Mouse (Mus musculus) hindlimb bud, embryonic 11.5 days (tissue): ENCODE data around the gene Ntrk1.

ENCODE experiments used
- DNase-seq: peaks from one replicate; pipeline ENCODE4 v3.0.0-alpha.2; 2012; ENCODE audit warnings: low read depth, low spot score; ENCODE audit errors: extremely low spot score

The Ntrk1 gene

DNA sequence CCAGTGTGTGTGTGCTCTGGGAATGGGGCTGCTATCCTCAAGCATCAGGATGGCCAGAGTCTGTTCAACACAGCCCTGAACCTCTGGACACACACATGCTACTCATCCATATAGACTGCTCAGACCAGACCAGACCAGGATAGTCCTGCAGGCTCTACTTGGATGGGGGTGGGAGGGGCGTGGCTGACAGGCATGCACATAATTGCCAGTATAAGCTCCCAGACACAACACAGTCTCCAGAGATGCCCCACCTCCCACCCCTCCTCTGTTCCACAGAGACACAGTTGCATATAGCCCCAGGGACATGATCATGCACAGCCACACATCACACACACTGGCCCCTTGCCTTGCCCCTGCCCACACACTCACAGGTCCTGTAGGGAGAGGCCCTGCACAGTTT, 5.7 kb downstream of the Ntrk1 start:
- DNase-seq = no peak

DNA sequence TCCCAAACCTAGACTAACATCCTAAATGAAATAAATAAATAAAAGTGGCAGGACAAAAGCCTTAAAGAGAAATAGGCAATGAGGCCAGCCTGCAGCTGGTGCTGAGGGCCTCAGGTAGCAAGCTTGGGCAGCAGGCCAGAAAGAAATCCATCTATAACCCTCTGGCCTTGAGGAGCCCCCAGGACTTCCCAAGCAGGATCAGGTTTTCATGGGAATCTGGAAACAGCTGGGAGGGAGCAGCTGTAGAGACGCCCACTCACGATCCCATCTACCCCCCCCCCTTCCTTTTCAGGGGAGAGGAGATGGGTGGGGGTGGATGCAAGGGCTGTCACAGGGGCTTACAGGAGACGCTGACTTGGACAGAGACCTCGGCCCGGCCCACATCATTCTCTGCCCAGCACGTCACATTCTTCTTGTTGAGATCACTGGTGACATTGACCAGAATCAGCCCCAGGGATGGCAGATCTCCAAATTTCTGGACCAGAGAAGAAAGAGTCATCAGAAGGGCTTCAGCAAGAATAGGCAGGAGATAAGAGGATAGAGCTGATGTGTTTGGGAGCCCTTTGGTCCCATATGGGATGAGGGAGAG, 9.2 kb downstream of the Ntrk1 start:
- DNase-seq = no peak

DNA sequence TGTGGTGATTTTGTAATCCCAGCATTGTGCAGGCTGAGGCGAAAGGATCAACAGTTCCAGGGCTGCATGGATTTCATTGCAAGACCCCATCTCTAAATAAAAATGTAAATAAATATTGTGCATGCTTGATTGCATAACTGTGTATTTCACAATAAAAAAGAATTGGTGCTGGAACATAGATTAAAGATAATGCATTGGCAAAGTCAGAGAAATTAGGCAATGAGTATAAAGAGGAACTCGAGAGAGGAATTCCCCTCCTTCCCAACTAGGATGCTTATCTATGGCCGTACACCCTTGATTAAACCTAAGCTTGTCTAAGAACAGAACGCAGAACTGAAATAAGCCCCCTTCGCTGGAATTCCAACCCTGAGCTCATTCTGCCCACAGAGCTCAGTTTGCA, 9.8 kb downstream of the Ntrk1 start:
- DNase-seq = no peak

DNA sequence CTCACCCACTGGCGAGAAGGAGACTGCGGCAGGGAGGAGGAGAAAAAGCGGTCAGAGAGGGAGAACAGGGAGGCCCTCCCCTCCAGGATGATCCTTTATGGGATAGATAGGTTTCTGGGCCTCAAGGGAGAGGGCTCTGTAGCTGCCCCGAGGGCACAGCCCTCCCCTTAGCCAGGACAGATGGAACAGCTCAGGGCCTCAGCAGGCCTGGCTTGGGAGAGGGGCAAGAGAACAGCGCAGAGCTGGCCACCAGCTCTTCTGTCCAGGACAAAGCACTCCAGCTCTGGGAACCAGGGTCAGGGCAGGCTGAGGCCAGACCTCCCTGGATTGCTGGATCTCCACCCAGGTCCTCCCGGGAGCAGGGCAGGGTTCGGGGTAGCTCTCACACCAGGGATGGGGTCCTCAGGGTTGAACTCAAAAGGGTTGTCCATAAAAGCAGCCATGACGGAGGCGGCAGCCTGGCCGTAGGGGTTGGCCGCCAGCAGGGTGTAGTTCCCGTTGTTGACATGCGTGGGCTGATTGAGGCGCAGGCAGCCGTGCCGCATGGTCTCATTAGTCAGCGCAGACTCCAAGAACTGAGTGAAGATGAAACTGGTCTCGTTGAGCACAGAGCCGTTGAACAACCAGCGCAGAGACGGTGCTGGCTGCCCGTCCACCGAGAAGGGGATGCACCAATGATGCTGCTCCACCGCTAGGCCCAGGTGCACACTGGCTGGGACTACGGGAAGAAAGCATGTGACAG, 11.5 kb downstream of the Ntrk1 start:
- DNase-seq = no peak

DNA sequence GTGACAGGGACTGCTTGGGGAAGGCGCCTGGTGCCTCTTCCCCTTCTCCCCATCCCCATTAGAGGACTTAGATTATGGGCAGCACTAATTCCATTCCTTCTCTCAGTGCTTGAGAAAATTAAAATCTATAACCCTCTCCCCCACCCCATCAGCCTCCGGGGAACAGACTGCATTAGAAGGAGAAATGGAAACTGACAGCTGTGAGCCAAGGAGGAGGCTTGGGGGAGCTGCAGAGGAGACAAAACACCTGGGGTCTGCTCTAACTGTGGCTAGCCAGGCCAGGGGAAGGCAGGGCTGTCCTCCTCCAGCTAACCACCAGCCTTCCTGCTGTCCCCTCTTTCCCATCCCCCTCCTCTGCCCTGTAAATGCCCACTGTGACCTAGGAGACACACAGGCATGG, 15.9 kb downstream of the Ntrk1 start:
- no peak for DNase-seq

DNA sequence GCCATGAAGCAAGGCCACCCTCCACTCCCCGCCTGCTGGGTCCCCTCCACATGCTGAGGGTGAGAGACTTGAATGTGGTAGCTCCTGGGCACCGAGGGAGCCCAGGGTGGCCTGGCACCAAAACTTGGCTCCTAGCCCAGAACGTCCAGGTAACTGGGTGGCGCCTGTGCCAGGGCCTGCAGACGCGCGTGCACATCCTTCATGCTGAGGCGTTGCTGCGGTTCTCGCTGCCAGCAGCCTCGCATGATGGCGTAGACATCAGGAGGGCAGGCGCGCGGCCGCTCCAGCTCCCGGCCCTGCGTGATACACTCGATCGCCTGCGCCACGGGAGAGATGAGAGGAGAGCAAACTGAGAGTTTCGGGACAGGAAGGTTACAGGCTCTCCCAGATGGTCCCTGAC, 16.7 kb downstream of the Ntrk1 start:
- DNase-seq = no peak

DNA sequence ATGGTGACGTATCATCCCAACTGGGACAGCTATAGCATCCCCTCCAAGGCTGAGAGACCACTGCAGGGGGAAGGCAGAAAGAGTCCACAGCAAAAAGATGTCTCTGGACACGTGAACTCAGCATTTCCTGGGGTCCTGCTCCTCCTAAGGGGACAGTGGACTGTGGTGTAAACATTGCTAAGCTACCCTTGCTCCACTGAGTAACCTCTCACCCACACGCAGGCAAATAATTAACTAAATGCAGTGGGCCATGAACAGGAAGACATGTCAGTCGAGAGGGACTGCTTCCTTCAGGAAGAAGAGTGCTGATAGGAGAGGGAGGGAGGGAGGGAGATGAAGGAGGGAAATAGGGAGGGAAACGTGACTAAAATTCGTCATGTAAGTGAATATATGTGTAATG, 23.9 kb downstream of the Ntrk1 start:
- no peak for DNase-seq

DNA sequence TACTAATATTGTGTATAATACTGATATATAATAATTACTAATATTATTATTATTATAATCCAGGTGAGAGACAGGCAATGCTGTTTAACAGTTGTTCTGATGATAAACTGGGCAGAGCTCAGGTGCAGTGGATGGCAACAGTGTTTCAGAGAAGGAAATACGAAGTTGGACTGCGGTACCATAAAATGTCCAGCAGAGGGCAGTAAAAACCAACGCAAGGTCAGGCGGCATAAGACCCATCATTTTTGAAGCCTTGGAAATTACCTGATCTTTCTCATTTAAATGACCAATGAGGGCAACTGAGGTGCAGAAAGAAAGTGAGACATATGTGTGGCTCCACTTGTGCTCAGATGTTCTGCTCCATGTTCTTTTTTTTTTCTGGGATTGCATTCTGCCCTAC, 24.7 kb downstream of the Ntrk1 start:
- no peak for DNase-seq

DNA sequence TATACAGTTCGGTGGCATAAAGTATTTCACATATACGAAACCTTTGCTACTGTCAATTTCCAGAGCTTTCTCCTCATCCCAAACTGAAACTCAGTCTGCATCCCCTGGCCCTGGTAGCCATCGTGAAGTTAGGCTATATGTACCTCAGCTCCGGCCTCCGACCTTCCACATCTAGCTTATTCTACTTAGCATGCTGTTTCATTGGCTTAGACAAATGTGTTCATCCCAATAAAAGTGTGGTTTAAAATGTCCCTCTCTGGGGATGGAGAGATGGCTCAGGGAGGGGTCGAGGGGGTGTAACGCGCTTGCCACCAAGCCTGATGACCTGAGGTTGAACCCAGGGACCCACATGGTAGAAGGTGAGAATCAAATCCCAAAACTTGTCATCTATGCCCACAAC, 25.5 kb downstream of the Ntrk1 start:
- no peak for DNase-seq

DNA sequence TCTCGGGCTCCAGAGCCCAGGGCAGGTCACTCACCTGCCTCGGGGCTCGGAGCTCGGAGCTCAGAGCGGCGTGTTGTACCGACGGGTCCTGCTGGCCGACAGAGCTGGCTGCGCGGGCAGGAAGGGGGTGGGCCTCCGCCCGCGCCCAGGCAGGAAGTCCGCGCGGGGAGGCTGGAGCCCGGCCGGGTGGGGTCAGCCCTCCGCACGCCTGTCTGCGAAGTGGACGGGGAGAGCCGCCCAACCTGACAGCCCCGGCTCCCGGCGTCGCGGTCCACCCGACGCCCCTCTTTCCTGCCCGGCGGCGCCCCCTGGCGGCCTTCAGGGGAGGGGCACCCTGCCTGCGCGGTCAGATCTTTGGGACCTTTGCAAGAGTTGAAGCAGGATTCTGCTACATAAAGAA, 26.1 kb downstream of the Ntrk1 start:
- no peak for DNase-seq

DNA sequence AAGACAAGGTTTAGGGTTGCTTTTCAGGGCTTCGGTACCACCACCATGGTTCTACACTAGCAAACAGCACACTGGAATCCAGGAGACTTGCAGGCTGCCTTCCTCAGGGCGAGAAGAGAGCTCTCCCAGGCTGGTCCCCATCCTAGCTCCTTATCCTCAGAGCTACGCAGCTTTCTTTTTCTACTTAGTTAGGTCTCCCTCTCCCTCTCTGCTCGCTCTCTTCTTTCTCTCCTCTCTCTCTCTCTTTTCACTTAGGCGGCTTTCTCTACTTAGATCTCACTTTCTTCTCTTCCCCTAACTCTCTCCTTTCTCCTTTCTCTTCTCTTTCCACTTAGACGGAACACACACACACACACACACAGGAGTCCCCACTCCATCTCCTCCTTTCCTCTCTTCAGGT, 26.5 kb downstream of the Ntrk1 start:
- DNase-seq = no peak

DNA sequence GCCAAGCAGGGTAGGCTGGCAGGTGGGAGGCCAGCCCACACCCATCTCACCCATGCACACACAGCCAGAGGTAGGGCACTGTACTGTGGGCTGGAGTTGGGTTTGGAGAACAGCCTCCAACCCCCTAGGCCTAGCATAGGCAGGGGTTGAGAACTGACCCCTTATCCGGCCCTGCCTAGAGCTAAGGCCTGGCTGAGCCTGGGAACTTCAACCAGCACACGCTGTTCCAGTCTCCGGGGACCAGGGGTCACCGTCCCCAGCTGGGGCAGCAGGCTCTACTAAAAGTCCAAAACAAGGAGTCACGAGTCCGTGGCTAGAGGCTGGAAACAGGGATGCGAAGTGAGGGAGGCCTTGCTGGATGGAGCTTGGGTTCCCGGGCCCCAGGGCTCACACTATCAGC, 27.2 kb downstream of the Ntrk1 start:
- DNase-seq = no peak

DNA sequence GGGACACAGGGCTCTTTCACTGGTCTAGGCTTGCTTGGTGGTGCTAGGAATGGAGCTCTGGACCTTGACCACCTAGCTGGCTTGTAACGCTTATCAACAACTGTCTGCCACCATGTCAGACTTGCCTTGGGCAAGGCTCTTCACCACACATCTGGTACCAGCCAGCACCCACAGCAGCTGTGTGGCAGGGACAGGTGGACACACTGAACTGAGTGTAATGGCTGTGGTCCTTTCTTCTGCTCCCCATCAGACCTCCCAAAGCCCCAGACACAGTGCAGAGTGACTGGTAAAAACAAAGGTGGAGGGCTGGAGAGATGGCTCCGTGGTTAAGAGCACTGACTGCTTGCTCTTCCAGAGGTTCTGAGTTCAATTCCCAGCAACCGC, 28.7 kb downstream of the Ntrk1 start:
- no peak for DNase-seq

DNA sequence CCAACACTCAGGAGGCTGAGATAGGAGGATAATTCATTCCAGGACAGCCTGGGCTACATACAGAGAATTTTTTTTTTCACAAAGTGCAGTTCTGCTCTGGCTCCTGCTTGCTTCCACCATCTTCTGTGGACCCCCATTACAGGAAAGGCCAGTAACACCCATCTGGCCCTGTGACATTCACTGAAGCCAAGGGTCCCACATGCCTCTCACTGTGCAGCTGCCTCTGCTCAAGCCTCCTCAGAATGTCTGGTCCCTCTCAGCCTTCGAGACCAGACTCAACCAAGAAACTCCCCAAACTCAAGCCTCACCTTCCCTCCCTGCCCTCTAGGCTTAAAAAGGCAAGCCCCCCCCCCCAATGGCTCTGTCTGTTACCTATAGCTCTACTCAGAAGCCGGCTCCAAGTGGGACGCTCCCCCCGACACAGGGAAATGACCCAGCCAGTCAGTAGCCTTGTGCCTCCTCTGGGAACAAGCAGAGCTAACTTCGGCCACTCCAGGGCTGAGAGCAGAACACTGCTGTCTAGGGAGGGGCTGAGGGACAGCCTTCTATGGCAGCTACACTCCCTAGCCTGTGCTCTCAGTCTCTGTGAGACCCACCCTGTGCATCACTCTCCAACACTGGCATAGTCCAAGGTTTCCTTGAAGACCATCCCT, 29.2 kb downstream of the Ntrk1 start:
- DNase-seq = no peak

DNA sequence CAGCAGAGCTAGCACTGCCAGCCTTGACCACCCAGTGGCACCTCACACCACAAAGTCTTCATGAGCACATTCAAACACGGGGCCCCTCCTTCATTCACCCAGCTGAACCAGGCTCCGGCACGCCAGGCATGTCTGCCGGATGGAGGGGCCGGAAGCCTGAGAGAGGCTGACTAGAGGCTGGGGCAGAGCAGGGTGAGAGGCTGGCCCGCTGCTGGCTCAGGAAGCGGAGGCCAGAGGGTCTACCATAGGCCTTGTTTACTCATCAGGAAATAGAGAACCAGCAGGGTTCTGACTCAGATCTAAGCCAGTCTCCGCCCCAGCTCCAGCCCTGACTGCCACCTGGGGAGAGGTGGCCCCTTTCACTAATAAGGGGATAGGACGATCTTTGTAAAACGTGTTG, 29.9 kb downstream of the Ntrk1 start:
- DNase-seq = no peak

DNA sequence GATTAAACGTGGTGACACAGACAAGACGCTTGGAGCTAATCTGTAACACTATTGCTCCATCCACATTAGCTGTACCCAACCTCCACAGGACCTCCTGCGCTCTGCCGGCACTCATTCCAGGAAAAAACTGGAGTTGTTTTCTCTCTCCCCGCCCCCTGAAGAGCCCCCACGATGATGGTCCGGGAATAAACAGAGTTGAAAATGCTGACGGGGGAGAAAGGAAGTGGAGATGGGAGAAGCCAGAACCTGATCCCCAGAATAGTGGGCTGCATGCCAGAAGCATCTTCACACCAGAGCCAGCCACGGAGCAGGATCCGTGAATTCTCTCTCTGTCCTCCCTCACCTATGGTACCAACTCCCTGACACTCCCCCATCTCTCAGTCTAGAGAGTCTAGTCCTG, 30.5 kb downstream of the Ntrk1 start:
- DNase-seq = no peak

DNA sequence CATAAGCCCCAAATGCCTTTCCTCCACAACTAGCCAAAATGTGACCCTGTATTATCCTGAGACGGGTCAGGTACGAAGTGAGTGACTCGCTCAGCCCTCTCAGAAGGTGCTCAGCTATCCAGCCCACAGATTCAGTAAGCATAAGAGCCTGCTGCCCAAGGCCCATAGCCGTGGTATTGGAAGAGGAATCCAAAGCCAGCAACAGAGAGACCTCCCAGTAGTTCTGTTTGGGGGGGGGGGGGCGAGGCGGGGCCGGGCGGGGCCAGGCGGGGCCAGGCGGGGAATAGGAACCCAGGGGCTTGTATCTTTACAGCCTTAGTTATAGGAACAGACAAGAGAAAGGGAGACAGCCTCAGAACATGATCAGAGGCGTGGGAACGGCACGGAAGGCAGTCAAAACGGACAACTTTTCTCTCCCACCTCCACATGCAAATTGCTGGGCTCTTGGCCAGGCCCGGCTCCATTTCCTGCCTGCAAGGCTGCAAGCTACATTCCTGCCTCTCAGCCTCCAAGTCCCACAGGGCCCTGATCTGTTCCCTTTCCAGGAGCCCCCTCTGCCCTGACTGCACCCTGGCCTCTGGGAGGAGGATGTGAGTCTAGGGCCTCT, 31.2 kb downstream of the Ntrk1 start:
- no peak for DNase-seq

DNA sequence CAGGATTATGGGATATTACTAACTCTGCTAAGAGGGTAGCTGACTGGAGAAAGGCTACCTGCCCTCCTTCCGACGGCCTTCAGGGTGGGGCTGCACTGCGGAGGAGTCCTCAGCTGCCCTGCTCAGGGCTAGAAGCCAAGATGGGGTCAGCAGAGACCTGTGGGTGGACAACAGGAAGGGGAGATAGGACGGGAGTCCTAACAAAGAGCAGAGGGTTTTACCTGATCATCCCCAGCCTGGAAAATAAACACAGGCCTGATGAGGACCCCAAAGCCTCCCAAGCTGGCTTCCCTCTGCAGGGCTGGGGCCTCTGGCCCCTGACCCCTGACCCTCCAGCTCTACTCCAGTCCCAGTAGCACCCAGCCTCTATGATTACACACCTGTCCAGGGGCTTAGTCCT, 31.8 kb downstream of the Ntrk1 start:
- DNase-seq = no peak

DNA sequence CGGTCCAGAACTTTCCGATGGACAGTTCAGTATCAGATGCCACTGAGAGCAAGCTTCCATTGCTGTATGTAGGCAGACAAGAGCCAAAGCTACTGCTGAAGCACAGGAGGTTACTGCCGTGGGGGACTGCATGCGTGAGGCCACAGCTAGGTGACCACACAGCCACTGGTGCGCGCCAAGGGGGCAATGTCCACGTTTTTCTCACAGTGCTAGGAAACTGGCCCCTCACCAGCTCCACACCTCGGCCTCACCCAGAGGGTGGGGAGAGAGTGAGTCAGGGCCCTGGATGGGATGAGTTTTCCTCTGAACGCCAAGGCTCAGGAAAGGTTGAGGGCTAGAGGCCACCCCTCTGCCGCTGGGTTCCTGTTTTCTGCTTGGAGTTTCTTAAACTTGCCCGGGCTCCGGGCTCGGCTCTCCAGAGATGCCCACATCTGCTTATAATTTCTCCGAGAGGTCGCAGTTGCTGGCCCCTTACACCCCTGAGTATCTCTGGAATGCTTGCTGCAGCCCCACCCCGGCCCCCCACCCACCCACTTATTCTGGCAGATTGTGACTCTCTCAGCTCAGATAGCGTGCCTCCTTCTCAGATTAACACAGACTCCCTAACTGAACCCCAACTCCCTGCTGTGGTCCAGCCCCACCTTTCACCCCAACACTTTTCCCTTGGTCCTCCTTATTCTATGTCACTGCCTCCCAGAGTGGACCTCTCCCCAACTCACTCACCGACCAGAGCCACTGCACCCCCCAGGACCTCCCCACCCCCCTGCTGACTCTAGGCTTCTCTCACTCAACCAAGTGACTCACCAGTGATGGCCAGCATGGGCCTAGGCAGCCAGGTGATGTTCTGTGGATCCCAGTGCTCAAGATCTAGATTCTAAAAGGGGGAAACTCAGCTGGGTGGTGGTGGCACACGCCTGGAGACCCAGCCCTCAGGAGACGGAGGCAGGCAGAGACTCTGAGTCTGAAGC, 33.3 kb downstream of the Ntrk1 start:
- DNase-seq = no peak

DNA sequence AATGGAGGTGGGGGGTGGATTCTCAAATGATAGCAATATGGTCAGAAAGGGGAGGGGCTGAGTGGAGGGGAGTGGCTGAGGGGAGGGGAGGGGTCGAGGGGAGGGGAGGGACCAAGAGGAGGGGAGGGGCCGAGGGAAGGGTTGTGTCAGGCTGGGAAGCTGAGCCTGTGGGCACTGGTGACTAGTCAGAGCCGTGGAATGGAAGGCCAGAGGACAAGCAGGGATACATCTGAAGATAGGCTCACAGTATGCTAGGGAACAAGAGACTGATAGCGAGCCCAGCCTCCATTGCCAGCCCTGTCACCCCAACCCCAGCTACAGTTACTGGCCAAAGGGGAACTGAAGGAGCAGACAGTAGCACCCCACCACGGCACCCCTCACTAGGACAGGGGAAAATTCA, 36.3 kb downstream of the Ntrk1 start:
- DNase-seq = no peak

DNA sequence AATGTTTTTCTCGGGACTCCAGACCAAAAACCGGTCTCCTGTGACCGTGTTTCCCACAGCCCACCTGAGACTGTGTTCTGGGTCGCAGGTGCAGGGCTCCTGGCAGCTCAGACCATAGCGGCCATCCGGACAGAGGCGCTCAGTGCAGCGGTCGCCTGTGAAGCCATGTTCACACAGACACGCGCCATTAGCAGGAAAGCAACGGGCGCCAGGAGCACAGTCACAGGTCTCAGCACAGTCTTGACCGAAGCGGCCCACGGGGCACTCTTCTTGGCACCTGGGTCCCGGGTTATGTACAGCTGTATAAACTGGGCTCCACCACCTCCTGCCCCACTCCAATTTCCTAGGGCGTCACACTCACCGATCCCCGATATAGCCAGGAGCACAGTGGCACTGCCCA, 38.5 kb downstream of the Ntrk1 start:
- DNase-seq = no peak
